Mouse (Mus musculus): ENCODE results near the gene Vwa5b1. TPM values are rescaled to one million over a fixed set of nuclear protein-coding genes. Genes with fewer than 3 reads are reported as not detected.

Gene Vwa5b1
- polyA plus RNA-seq (2015; fragmentation: Illumina TruSeq; extraction: RNeasy Lipid Tissue Mini Kit (QIAGEN cat#74804); ENCODE audit: insufficient read depth, low read depth, low replicate concordance), result 0.26 TPM

GRCm38 (mm10) chr4:138635428-138636145 lies at the start of gene Vwa5b1:
Vwa5b1 (minus strand) TSS chr4:138635884.

Other genes starting within 250 kb of the Vwa5b1 start
- gene Fam43b, start 239.4 kb downstream of the Vwa5b1 start, polyA plus RNA-seq (2015; fragmentation: Illumina TruSeq; extraction: RNeasy Lipid Tissue Mini Kit (QIAGEN cat#74804); ENCODE audit: insufficient read depth, low read depth, low replicate concordance), result not detected
- 4.3 TPM for gene Mul1, start 201.2 kb downstream of the Vwa5b1 start, polyA plus RNA-seq (2015; fragmentation: Illumina TruSeq; extraction: RNeasy Lipid Tissue Mini Kit (QIAGEN cat#74804); ENCODE audit: insufficient read depth, low read depth, low replicate concordance)
- gene Camk2n1, start 181.6 kb downstream of the Vwa5b1 start, polyA plus RNA-seq (2015; fragmentation: Illumina TruSeq; extraction: RNeasy Lipid Tissue Mini Kit (QIAGEN cat#74804); ENCODE audit: insufficient read depth, low read depth, low replicate concordance), result 11.2 TPM
- gene Pla2g2c, start 88.9 kb upstream of the Vwa5b1 start, polyA plus RNA-seq (2015; fragmentation: Illumina TruSeq; extraction: RNeasy Lipid Tissue Mini Kit (QIAGEN cat#74804); ENCODE audit: insufficient read depth, low read depth, low replicate concordance), result not detected
- gene Ubxn10, start 101.3 kb upstream of the Vwa5b1 start, polyA plus RNA-seq (2015; fragmentation: Illumina TruSeq; extraction: RNeasy Lipid Tissue Mini Kit (QIAGEN cat#74804); ENCODE audit: insufficient read depth, low read depth, low replicate concordance), result 1.4 TPM
- 4.0 TPM for gene Pla2g2f, start 121.7 kb upstream of the Vwa5b1 start, polyA plus RNA-seq (2015; fragmentation: Illumina TruSeq; extraction: RNeasy Lipid Tissue Mini Kit (QIAGEN cat#74804); ENCODE audit: insufficient read depth, low read depth, low replicate concordance)
- gene Pla2g2d, start 139.9 kb upstream of the Vwa5b1 start, polyA plus RNA-seq (2015; fragmentation: Illumina TruSeq; extraction: RNeasy Lipid Tissue Mini Kit (QIAGEN cat#74804); ENCODE audit: insufficient read depth, low read depth, low replicate concordance), result 0.37 TPM
- gene Pla2g5, start 227.6 kb upstream of the Vwa5b1 start, polyA plus RNA-seq (2015; fragmentation: Illumina TruSeq; extraction: RNeasy Lipid Tissue Mini Kit (QIAGEN cat#74804); ENCODE audit: insufficient read depth, low read depth, low replicate concordance), result 0.79 TPM
- not detected for gene Gm13030, start 238.1 kb upstream of the Vwa5b1 start, polyA plus RNA-seq (2015; fragmentation: Illumina TruSeq; extraction: RNeasy Lipid Tissue Mini Kit (QIAGEN cat#74804); ENCODE audit: insufficient read depth, low read depth, low replicate concordance)
- not detected for gene Pla2g2e, start 242.1 kb upstream of the Vwa5b1 start, polyA plus RNA-seq (2015; fragmentation: Illumina TruSeq; extraction: RNeasy Lipid Tissue Mini Kit (QIAGEN cat#74804); ENCODE audit: insufficient read depth, low read depth, low replicate concordance)